Mouse (Mus musculus): ENCODE results near the gene Dock2.

The Dock2 gene

GRCm38 (mm10) chr11:34181214-34182117 lies 602.2 kb downstream of the Dock2 start:
- DNase-seq = peak; percentile 41 to 60

GRCm38 (mm10) chr11:34178752-34179151 lies 604.9 kb downstream of the Dock2 start:
- no peak for DNase-seq

All from cerebellum, postnatal 14 days (tissue).